Mouse (Mus musculus) C2C12 (cell line): ENCODE data around the gene Arhgdib.

Experiments used
- CEBPB ChIP-seq: IDR thresholded peaks from one replicate; pipeline ENCODE4 v1.6.1; 2011; ENCODE audit warnings: low read depth, mild to moderate bottlenecking, control low read depth, moderate library complexity
- CTCF ChIP-seq: IDR thresholded peaks from one replicate; pipeline ENCODE4 v1.5.1; 2011; ENCODE audit not compliant: control insufficient read depth, insufficient read depth, insufficient read length
- MAX ChIP-seq: IDR thresholded peaks from one replicate; pipeline ENCODE4 v1.6.1; 2011; ENCODE audit warnings: mild to moderate bottlenecking, control low read depth
- MYOD1 ChIP-seq: IDR thresholded peaks from one replicate; pipeline ENCODE4 v1.6.1; 2011; ENCODE audit warnings: low read depth; ENCODE audit not compliant: control insufficient read depth, insufficient read length
- MYOG ChIP-seq: IDR thresholded peaks from one replicate; pipeline ENCODE4 v1.6.1; 2011; ENCODE audit not compliant: control insufficient read depth, insufficient read length; ENCODE audit errors: extremely low read depth
- USF1 ChIP-seq: IDR thresholded peaks from one replicate; pipeline ENCODE4 v1.6.1; 2011; ENCODE audit warnings: low read depth, mild to moderate bottlenecking, control low read depth, moderate library complexity

- TF ChIP-seq USF1 (no peak), CTCF (no peak), MAX (no peak), MYOD1 (peak; percentile 30), CEBPB (peak; percentile 43), MYOG (no peak)
These were observed 37.7 kb downstream of the Arhgdib start for GRCm38 (mm10) chr6:136903885-136904470.
